Mouse (Mus musculus) neural tube, embryonic 12.5 days (tissue): Measurements from ENCODE around the gene Gm49320. TPM values are rescaled to one million over a fixed set of nuclear protein-coding genes. Genes with fewer than 3 reads are reported as not detected.

Source experiments
- ATAC-seq: fragments of 200-750 bp; cut with Nextera tagmentation; 2 replicates; pipeline ENCODE4 v1.8.0; 2017; ENCODE audit warnings: low read depth, mild to moderate bottlenecking, moderate TSS enrichment, moderate library complexity; ENCODE audit not compliant: low FRiP score
- H3K27ac ChIP-seq: fragments of 300-500 bp; sonication (generic); 2 replicates; pipeline ENCODE4 v1.5.1; 2016
- H3K27me3 ChIP-seq: fragments of 300-500 bp; sonication (generic); replicated peaks from 2 replicates; pipeline ENCODE4 v1.6.1; 2016; ENCODE audit warnings: mild to moderate bottlenecking
- H3K36me3 ChIP-seq: fragments of 300-500 bp; sonication (generic); 2 replicates; pipeline ENCODE4 v1.6.1; 2016; ENCODE audit warnings: mild to moderate bottlenecking
- H3K4me1 ChIP-seq: fragments of 300-500 bp; sonication (generic); 2 replicates; pipeline ENCODE4 v1.6.1; 2016
- H3K4me2 ChIP-seq: fragments of 300-500 bp; sonication (generic); replicated peaks from 2 replicates; pipeline ENCODE4 v1.6.1; 2016; ENCODE audit warnings: mild to moderate bottlenecking
- H3K4me3 ChIP-seq: fragments of 300-500 bp; sonication (generic); 2 replicates; pipeline ENCODE4 v1.5.1; 2016
- H3K9ac ChIP-seq: fragments of 300-500 bp; sonication (generic); 2 replicates; pipeline ENCODE4 v1.6.1; 2016; ENCODE audit warnings: mild to moderate bottlenecking
- H3K9me3 ChIP-seq: fragments of 300-500 bp; sonication (generic); 2 replicates; pipeline ENCODE4 v1.6.1; 2016; ENCODE audit warnings: mild to moderate bottlenecking
- WGBS: fragments of 180-500 bp; shearing (Covaris S2); methylation state at CpG from one replicate; pipeline ENCODE4 v1.1.7; 2016; 5-methylcytosine and 5-hydroxymethylcytosine counted together
- polyA plus RNA-seq: library from polyadenylated mRNA; unstranded; fragments of >200 nt; fragmentation: Nextera tagmentation; extraction: Ambion mirVana; gene quantifications from 2 replicates; pipeline ENCODE4 v1.2.1, GENCODE M21; 2016

Gm49320 gene
- 1.2 and 1.5 TPM in 2 replicates for polyA plus RNA-seq

GRCm38 (mm10) chr8:4238434-4239192 lies at the start of gene Gm49320, which contains the start of gene Map2k7:
TSS of gene Gm49320 (plus strand) at chr8:4238865.
TSS of gene Map2k7 (plus strand) at chr8:4238740.
- Histone ChIP-seq H3K27me3 (0 out of 2 replicates have a peak, but pooled peaks cover 4% of the 10 kb centered on the region), H3K36me3 (peaks cover 21% of the 10 kb centered on the region), H3K9me3 (no peaks in the 10 kb centered on the region), H3K4me3 (peak within 1 kb of the TSS; percentile 80), H3K9ac (peak within 1 kb of the TSS; percentile 73), H3K4me2 (peak within 1 kb of the TSS; percentile 92), H3K27ac (peak within 1 kb of the TSS; percentile 76), H3K4me1 (peaks cover 19% of the 10 kb centered on the region)
- WGBS, result under 1% methylated on average over 60 of the region's 71 CpGs
- ATAC-seq, result peak; percentile 94

GRCm38 (mm10) chr8:4189031-4189722 lies 49.5 kb upstream of the Gm49320 start:
- Histone ChIP-seq H3K4me2 (no peak overlapping the region), H3K4me1 (peaks cover 18% of the 10 kb centered on the region), H3K4me3 (no peak overlapping the region), H3K27ac (no peak overlapping the region), H3K27me3 (no peaks in the 10 kb centered on the region), H3K9me3 (no peaks in the 10 kb centered on the region), H3K36me3 (peaks cover 65% of the 10 kb centered on the region), H3K9ac (no peak overlapping the region)
- ATAC-seq, result no peak
- WGBS, result 26% methylated on average over 3 of the region's 3 CpGs

DNA sequence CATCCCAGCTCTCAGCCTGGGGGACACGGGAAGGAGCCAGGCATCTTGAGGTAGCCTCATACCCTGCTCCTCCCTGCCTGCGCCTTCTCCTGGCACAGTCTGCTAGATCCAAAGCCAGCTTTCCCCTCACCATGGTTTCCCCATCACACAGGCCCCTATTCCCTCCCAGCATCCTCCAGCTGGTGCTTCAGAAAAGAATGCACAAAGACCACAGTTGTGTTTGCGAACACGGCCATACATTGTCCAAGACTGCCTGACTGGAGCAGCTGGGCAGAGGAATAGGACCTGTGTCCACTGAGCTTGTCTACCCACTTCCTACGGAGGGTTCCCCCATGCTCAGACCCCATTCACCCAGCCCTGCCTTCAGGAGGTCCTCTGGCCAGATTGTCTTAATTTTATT lies 46.4 kb upstream of the Gm49320 start:
- H3K27ac ChIP-seq, result no peak overlapping the region; the same call in 1 of the 2 replicates
- H3K4me3 ChIP-seq, result no peak overlapping the region
- peak; percentile 71 for ATAC-seq
- peaks cover 18% of the 10 kb centered on the region for H3K4me1 ChIP-seq
- no peaks in the 10 kb centered on the region for H3K27me3 ChIP-seq
- no peak overlapping the region for H3K4me2 ChIP-seq
- H3K9ac ChIP-seq, result no peak overlapping the region
- peaks cover 42% of the 10 kb centered on the region for H3K36me3 ChIP-seq
- WGBS, result 39% methylated on average over 5 of the region's 5 CpGs
- H3K9me3 ChIP-seq, result no peaks in the 10 kb centered on the region

- Histone ChIP-seq H3K27ac (peak overlapping the region; percentile 57; the same call in 1 of the 2 replicates), H3K4me2 (peak overlapping the region; percentile 37), H3K36me3 (peaks cover 40% of the 10 kb centered on the region), H3K9ac (no peak overlapping the region), H3K4me1 (peaks cover 18% of the 10 kb centered on the region), H3K9me3 (no peaks in the 10 kb centered on the region), H3K27me3 (no peaks in the 10 kb centered on the region), H3K4me3 (no peak overlapping the region; the same call in 1 of the 2 replicates)
- peak; percentile 86 for ATAC-seq
- WGBS, result 3% methylated on average over 18 of the region's 18 CpGs
Measured at GRCm38 (mm10) chr8:4192807-4193587, 45.7 kb upstream of the Gm49320 start.

DNA sequence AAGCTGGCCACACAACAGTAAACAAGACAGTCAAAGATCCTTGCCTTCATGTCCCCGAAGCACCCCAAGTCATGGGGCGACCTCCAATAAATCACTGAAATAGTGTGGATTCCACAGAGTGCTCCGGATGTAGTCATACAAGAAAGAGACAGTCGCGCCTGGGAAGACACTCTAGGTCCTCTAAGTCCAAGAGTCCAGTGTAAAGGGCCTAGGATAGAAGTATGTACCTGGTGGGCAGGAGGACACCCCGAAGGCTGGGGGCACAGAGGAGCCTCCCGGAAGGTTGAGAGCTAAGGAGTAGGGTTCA lies 45.1 kb upstream of the Gm49320 start:
- H3K4me3 ChIP-seq, result no peak overlapping the region; the same call in 1 of the 2 replicates
- no peaks in the 10 kb centered on the region for H3K9me3 ChIP-seq
- H3K36me3 ChIP-seq, result peaks cover 38% of the 10 kb centered on the region
- H3K4me1 ChIP-seq, result peaks cover 18% of the 10 kb centered on the region
- H3K27me3 ChIP-seq, result no peaks in the 10 kb centered on the region
- 49% methylated on average over 7 of the region's 7 CpGs for WGBS
- H3K4me2 ChIP-seq, result peak overlapping the region; percentile 37
- peak; percentile 7; the same call in 1 of the 2 replicates for ATAC-seq
- H3K27ac ChIP-seq, result no peak overlapping the region
- H3K9ac ChIP-seq, result no peak overlapping the region

DNA sequence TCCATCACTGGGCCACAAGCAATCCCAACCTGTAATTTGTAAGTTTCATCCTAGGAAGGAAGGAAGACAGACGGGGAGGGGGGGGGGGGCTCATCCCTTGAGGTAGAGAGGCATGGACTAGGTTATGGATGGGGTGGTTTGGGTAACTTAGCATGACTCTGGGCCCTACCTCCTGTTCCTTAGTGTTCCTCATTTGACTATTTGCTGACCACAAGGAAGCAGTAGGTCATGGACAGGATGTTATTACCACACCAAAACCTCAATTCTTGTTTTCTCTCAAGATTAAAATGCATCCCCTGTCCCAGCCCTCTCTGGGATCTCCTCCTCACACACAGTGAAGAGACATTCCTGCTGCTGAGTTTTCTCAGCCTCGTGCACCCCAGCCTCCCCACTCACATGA lies 37.3 kb upstream of the Gm49320 start:
- Histone ChIP-seq H3K4me3 (no peak overlapping the region), H3K4me1 (peaks cover 7% of the 10 kb centered on the region; the same call in 1 of the 2 replicates), H3K9ac (no peak overlapping the region), H3K27me3 (peaks cover 27% of the 10 kb centered on the region), H3K4me2 (no peak overlapping the region), H3K36me3 (peaks cover 62% of the 10 kb centered on the region), H3K27ac (no peak overlapping the region), H3K9me3 (no peaks in the 10 kb centered on the region)
- 52% methylated on average over 2 of the region's 2 CpGs for WGBS
- no peak for ATAC-seq

DNA sequence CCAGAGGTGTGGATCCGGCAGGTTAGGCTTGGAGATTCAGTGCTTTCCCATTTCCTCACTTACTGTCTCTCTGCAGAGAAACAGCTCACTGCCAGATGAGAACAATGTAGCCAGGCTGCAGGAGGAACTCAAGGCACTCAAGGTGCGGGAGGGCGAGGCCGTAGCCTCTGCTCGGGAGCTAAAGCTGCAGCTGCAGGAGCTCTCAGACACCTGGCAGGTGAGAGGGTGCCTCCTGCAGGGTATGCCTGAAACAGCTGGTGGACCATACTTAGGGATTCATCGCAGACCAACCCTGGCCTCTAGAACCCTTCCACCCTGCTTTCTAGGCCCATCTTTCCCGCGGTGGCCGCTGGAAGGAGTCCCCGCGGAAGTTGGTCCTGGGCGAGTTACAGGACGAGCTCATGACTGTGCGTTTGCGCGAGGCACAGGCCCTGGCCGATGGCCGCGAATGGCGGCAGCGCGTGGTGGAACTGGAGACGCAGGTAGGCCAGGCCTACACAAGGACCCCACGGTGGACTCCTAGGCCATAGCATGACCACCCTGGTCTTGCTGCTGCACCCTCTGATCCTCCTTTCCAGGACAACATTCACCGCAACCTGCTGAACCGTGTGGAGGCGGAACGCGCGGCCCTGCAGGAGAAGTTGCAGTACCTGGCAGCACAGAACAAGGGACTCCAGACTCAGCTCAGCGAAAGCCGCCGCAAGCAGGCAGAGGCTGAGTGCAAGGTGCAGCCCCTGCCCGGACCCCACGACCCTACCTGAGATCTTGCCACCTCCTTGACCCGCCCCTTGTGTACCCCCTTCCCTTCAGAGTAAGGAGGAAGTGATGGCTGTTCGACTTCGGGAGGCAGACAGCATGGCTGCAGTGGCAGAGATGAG lies 33.2 kb upstream of the Gm49320 start:
- WGBS, result 13% methylated on average over 38 of the region's 38 CpGs
- H3K4me2 ChIP-seq, result no peak overlapping the region; the same call in 1 of the 2 replicates
- H3K27me3 ChIP-seq, result peaks cover 42% of the 10 kb centered on the region
- no peak overlapping the region for H3K27ac ChIP-seq
- 0 out of 2 replicates have a peak overlapping the region, but pooled peaks have one; percentile 3 for H3K9ac ChIP-seq
- no peaks in the 10 kb centered on the region for H3K9me3 ChIP-seq
- H3K4me3 ChIP-seq, result no peak overlapping the region
- no peak for ATAC-seq
- H3K4me1 ChIP-seq, result peaks cover 20% of the 10 kb centered on the region; the same call in 1 of the 2 replicates
- peaks cover 69% of the 10 kb centered on the region for H3K36me3 ChIP-seq

DNA sequence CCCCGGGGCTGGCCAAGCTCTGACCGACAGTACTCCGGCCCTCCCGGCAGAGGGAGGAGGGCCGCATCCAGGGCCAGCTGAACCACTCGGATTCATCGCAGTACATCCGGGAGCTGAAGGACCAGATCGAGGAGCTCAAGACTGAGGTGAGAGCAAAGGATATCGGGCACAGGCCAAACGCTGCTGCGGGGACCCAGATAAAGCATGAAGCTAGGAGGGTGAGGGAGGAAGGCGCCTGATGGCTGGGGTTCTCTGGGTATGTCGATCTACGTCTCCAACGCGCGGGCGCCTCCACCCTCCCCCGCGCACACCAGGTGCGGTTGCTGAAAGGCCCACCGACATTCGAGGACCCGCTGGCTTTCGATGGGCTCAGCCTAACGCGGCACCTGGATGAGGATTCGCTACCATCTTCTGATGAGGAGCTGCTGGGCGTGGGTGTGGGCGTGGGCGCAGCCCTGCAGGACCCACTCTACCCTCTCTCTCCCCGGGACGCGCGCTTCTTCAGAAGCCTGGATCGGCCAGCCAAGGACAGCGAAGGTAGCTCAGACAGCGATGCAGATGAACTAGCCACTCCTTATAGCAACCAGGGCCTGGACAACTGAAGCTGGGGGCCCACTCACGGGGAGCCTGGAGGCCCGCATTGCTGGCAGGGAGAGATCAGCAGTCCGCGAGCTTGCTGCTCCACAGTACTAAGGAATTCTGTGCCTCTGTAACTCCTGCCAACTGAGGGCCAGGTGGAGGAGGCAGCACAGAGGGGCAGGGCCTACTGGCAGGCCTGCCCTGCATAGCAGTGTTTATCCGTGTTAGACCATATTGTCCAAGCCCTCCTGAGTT lies 32.3 kb upstream of the Gm49320 start:
- Histone ChIP-seq H3K27me3 (peaks cover 42% of the 10 kb centered on the region), H3K4me2 (no peak overlapping the region; the same call in 1 of the 2 replicates), H3K27ac (no peak overlapping the region), H3K36me3 (peaks cover 74% of the 10 kb centered on the region), H3K9ac (no peak overlapping the region), H3K9me3 (no peaks in the 10 kb centered on the region), H3K4me3 (no peak overlapping the region), H3K4me1 (peaks cover 23% of the 10 kb centered on the region; the same call in 1 of the 2 replicates)
- WGBS, result 10% methylated on average over 44 of the region's 44 CpGs
- 0 out of 2 replicates have a peak, but pooled peaks have one; percentile 8 for ATAC-seq

- WGBS, result 49% methylated on average over 2 of the region's 2 CpGs
- ATAC-seq, result no peak
- Histone ChIP-seq H3K9ac (no peak overlapping the region), H3K4me3 (no peak overlapping the region), H3K4me1 (peaks cover 23% of the 10 kb centered on the region; the same call in 1 of the 2 replicates), H3K4me2 (no peak overlapping the region), H3K27ac (no peak overlapping the region), H3K36me3 (peaks cover 74% of the 10 kb centered on the region), H3K27me3 (peaks cover 42% of the 10 kb centered on the region), H3K9me3 (no peaks in the 10 kb centered on the region)
Measured at GRCm38 (mm10) chr8:4207016-4207350, 31.7 kb upstream of the Gm49320 start.

GRCm38 (mm10) chr8:4211097-4211496 lies 27.6 kb upstream of the Gm49320 start:
- no peak overlapping the region for H3K4me3 ChIP-seq
- H3K4me2 ChIP-seq, result no peak overlapping the region
- peaks cover 28% of the 10 kb centered on the region for H3K27me3 ChIP-seq
- no peak for ATAC-seq
- H3K36me3 ChIP-seq, result peaks cover 44% of the 10 kb centered on the region
- no peak overlapping the region for H3K27ac ChIP-seq
- H3K4me1 ChIP-seq, result peaks cover 53% of the 10 kb centered on the region
- no peak overlapping the region for H3K9ac ChIP-seq
- 82% methylated on average over 6 of the region's 6 CpGs for WGBS
- no peaks in the 10 kb centered on the region for H3K9me3 ChIP-seq
